Mouse (Mus musculus) liver, embryonic 14.5 days (tissue): ENCODE measurements around the gene Hrc. TPM values are rescaled to one million over a fixed set of nuclear protein-coding genes. Genes with fewer than 3 reads are reported as not detected.
A peak's percentile ranks its signal among the peaks of the same experiment; 100 is the strongest.

Experiments
- ATAC-seq: fragments of 200-750 bp; cut with Nextera tagmentation; 2 replicates; pipeline ENCODE4 v1.8.0; 2017; ENCODE audit warnings: moderate number of reproducible peaks, mild to moderate bottlenecking, moderate library complexity; ENCODE audit not compliant: insufficient read depth
- DNase-seq, 3 experiments: peaks; one replicate each; pipeline ENCODE4 v3.0.0-alpha.2; 2012 to 2013; ENCODE audit warnings: low read depth in 3 of 3, low spot score in 3 of 3
- H3K27ac ChIP-seq: fragments of 300-500 bp; sonication (generic); 2 replicates; pipeline ENCODE4 v1.5.1; 2014; ENCODE audit warnings: moderate library complexity, mild to moderate bottlenecking, control low read depth, inconsistent platforms
- H3K27me3 ChIP-seq: fragments of 300-500 bp; sonication (generic); 2 replicates; pipeline ENCODE4 v1.6.1; 2014; ENCODE audit warnings: mild to moderate bottlenecking, low read length, moderate library complexity; ENCODE audit not compliant: control insufficient read depth, insufficient read depth
- H3K36me3 ChIP-seq: fragments of 300-500 bp; sonication (generic); replicated peaks from 2 replicates; pipeline ENCODE4 v1.6.1; 2014; ENCODE audit warnings: low read depth; ENCODE audit not compliant: control insufficient read depth, insufficient read depth
- H3K4me1 ChIP-seq, 2 experiments: fragments of 200-500 bp in 1 of 2; fragments of 300-500 bp in 1 of 2; sonication (generic) in 1 of 2; replicated peaks; 2 replicates each; pipeline ENCODE4 v1.6.1; 2012 to 2014; ENCODE audit warnings: antibody characterized with exemption in 1 of 2, inconsistent platforms in 1 of 2, low read length in 1 of 2; ENCODE audit not compliant: control insufficient read depth in 2 of 2, insufficient read depth in 2 of 2
- H3K4me2 ChIP-seq: fragments of 300-500 bp; sonication (generic); 2 replicates; pipeline ENCODE4 v1.6.1; 2014; ENCODE audit warnings: low read depth, mild to moderate bottlenecking, control low read depth, moderate library complexity
- H3K4me3 ChIP-seq, 2 experiments: fragments of 200-500 bp in 1 of 2; fragments of 300-500 bp in 1 of 2; sonication (generic) in 1 of 2; 2 replicates each; pipeline ENCODE4 v1.5.1; 2012 to 2014; ENCODE audit warnings: low read depth in 2 of 2, low read length in 2 of 2, mild to moderate bottlenecking in 2 of 2, control low read depth in 1 of 2, inconsistent platforms in 1 of 2, moderate library complexity in 1 of 2; ENCODE audit not compliant: insufficient read depth in 1 of 2
- H3K9ac ChIP-seq: fragments of 300-500 bp; sonication (generic); replicated peaks from 2 replicates; pipeline ENCODE4 v1.6.1; 2014; ENCODE audit warnings: mild to moderate bottlenecking, control low read depth, moderate library complexity
- H3K9me3 ChIP-seq: fragments of 300-500 bp; sonication (generic); 2 replicates; pipeline ENCODE4 v1.6.1; 2016; ENCODE audit warnings: low read length, mixed read lengths; ENCODE audit not compliant: control insufficient read depth
- CTCF ChIP-seq: IDR thresholded peaks from 2 replicates; pipeline ENCODE4 v1.5.1; 2016; ENCODE audit warnings: antibody characterized with exemption, low read depth, control low read depth
- EP300 ChIP-seq: IDR thresholded peaks from 2 replicates; pipeline ENCODE4 v1.6.1; 2016; ENCODE audit warnings: antibody characterized with exemption, low read depth
- WGBS: fragments of 180-500 bp; shearing (Covaris S2); extraction: QIAGEN DNeasy Blood & Tissue Kit; methylation state at CpG from one replicate; pipeline ENCODE4 v1.1.7; 2014; ENCODE audit not compliant: insufficient replicate concordance; 5-methylcytosine and 5-hydroxymethylcytosine counted together
- polyA plus RNA-seq, 2 experiments: library from polyadenylated mRNA; depleted of rRNA in 1 of 2; stranded (reverse) in 1 of 2; unstranded in 1 of 2; fragments of >200 nt; fragmentation: Nextera tagmentation in 1 of 2; extraction: Ambion mirVana in 1 of 2; gene quantifications; 2 replicates each; pipeline versions ENCODE4 v1.2.1 to v1.2.3; 2012 to 2014

Hrc gene
- polyA plus RNA-seq, 2 experiments = 0.07 TPM; not detected in 1

GRCm38 (mm10) chr7:45370475-45371311 lies 35.6 kb downstream of the Hrc start, which contains the start of gene Lin7b:
Gene Lin7b, minus strand, starts transcription at chr7:45370583.
- Histone ChIP-seq H3K27me3 (peaks cover 33% of the 10 kb centered on the region), H3K4me1 (peaks cover 5 to 10% of the 10 kb centered on the region in 2 experiments; a peak in 3 of 4 replicates), H3K4me3 (peak within 1 kb of the TSS; percentile 7 to 53), H3K27ac (no peak within 1 kb of the TSS), H3K9me3 (no peaks in the 10 kb centered on the region), H3K36me3 (peaks cover 18% of the 10 kb centered on the region), H3K4me2 (peak within 1 kb of the TSS; percentile 79), H3K9ac (no peak within 1 kb of the TSS)
- DNase-seq = peak; percentile 71 to 81 (median 76)
- ATAC-seq = peak; percentile 72
- WGBS = 8% methylated on average over 28 of the region's 28 CpGs
- TF ChIP-seq EP300 = no peak
- TF ChIP-seq CTCF = peak; percentile 49; the same call in 1 of the 2 replicates

DNA sequence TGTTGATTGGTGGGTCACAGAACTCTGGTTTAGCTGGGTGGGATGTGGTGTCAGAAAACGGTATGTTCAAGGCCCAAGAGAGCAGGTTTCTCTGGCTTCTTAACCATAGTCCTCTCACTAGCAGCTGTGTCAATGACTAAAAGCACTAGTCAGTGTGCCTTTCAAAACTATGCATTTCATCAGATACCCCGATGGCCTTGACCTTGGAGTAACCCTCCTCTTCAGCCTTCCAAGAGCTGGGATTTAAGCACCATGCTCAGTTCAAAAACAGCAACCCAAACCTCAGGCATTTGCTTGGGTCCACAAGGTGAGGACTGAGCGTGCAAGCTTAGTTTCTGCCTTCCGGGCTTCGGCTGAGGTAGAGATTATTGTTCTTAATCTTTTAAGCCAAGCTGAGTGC lies 37.3 kb downstream of the Hrc start:
- Histone ChIP-seq H3K36me3 (peaks cover 35% of the 10 kb centered on the region), H3K4me3 (no peak overlapping the region), H3K4me2 (no peak overlapping the region), H3K27ac (no peak overlapping the region), H3K9ac (no peak overlapping the region), H3K4me1 (peaks cover 5 to 6% of the 10 kb centered on the region in 2 experiments; a peak in 3 of 4 replicates), H3K27me3 (peaks cover 22% of the 10 kb centered on the region), H3K9me3 (no peaks in the 10 kb centered on the region)
- DNase-seq = no peak
- ATAC-seq = no peak
- 75% methylated on average over 5 of the region's 5 CpGs for WGBS
- TF ChIP-seq EP300 (no peak), CTCF (no peak)

DNA sequence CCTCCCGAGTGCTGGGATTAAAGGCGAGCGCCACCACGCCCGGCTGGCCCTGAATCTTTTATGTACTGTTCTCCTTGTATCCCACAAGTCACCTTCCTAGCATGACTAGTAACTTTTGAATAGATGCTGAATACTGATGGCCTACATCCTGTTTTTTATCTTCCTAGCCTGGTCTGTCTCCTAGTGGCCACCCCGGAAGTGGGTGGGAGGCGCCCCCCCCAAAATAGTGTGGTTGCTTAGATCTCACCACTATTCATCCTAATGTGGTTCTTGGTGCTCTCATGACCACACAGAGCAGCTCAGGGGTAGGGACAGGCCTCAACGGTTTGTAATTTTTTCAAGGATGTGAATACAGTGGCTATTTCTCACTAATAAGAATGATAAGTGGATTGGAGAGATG lies 39.5 kb downstream of the Hrc start:
- Histone ChIP-seq H3K9ac (no peak overlapping the region), H3K4me3 (no peak overlapping the region), H3K4me2 (no peak overlapping the region), H3K36me3 (peaks cover 58% of the 10 kb centered on the region), H3K27ac (no peak overlapping the region), H3K27me3 (peaks cover 8% of the 10 kb centered on the region), H3K4me1 (peaks cover 2 to 5% of the 10 kb centered on the region in 2 experiments; a peak in 2 of 4 replicates), H3K9me3 (no peaks in the 10 kb centered on the region)
- ATAC-seq = no peak
- no peak for DNase-seq
- TF ChIP-seq EP300 (no peak), CTCF (no peak)
- 79% methylated on average over 8 of the region's 8 CpGs for WGBS

DNA sequence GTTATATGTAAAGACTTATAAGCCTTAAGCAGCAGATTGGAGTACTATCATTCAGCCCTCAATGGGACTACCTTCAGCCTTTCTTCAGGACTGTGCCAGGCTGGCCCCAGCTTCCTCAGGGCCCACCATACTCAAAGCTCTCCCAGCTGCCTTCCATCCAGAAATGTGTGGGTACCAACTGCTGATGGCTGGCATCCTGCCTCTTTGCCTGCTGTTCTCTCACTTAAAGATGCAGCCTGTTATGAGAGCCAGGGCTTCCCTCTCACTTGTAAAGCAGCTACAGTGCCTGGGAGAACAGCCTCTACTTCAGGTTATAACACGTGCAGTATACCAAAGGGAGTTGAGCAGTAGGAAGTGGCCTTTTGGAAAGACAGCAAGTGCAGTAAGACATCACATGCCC lies 41.0 kb downstream of the Hrc start:
- Histone ChIP-seq H3K36me3 (peaks cover 72% of the 10 kb centered on the region), H3K9me3 (no peaks in the 10 kb centered on the region), H3K27me3 (no peaks in the 10 kb centered on the region), H3K9ac (no peak overlapping the region), H3K4me1 (no peaks in the 10 kb centered on the region), H3K4me2 (no peak overlapping the region), H3K27ac (no peak overlapping the region), H3K4me3 (no peak overlapping the region)
- TF ChIP-seq CTCF = no peak
- no peak for TF ChIP-seq EP300
- no peak for ATAC-seq
- 67% methylated on average over 1 of the region's 1 CpGs for WGBS
- DNase-seq = no peak

GRCm38 (mm10) chr7:45386077-45386476 lies 51.0 kb downstream of the Hrc start:
- Histone ChIP-seq H3K4me2 (no peak overlapping the region), H3K27me3 (no peaks in the 10 kb centered on the region), H3K4me3 (no peak overlapping the region), H3K27ac (no peak overlapping the region), H3K9ac (no peak overlapping the region), H3K4me1 (no peaks in the 10 kb centered on the region), H3K9me3 (no peaks in the 10 kb centered on the region), H3K36me3 (peaks cover 95% of the 10 kb centered on the region)
- ATAC-seq (no peak), DNase-seq (no peak)
- 89% methylated on average over 3 of the region's 3 CpGs for WGBS
- TF ChIP-seq CTCF (peak; percentile 39), EP300 (no peak)

Other genes with a start within 250 kb of the Hrc start
Only the 30 nearest of the 36 such genes appear.
- 0.03 TPM in 1 of 2 replicates, not detected in the other for gene Gm45713, start 199.1 kb upstream of the Hrc start, polyA plus RNA-seq (2012; rRNA removed)
- gene Gm45713, start 199.1 kb upstream of the Hrc start, polyA plus RNA-seq (2014; fragmentation: Nextera tagmentation; extraction: Ambion mirVana) = 0.15 and 0.63 TPM in 2 replicates
- 12.1 and 13.4 TPM in 2 replicates for gene Flt3l, start 198.9 kb upstream of the Hrc start, polyA plus RNA-seq (2012; rRNA removed)
- gene Flt3l, start 198.9 kb upstream of the Hrc start, polyA plus RNA-seq (2014; fragmentation: Nextera tagmentation; extraction: Ambion mirVana) = 3.9 and 5.5 TPM in 2 replicates
- gene Pih1d1, start 181.0 kb upstream of the Hrc start, polyA plus RNA-seq (2012; rRNA removed) = 38.3 and 43.3 TPM in 2 replicates
- 44.3 and 45.8 TPM in 2 replicates for gene Pih1d1, start 181.0 kb upstream of the Hrc start, polyA plus RNA-seq (2014; fragmentation: Nextera tagmentation; extraction: Ambion mirVana)
- gene Aldh16a1, start 180.7 kb upstream of the Hrc start, polyA plus RNA-seq (2012; rRNA removed) = 17.9 and 19.8 TPM in 2 replicates
- 20.9 and 23.1 TPM in 2 replicates for gene Aldh16a1, start 180.7 kb upstream of the Hrc start, polyA plus RNA-seq (2014; fragmentation: Nextera tagmentation; extraction: Ambion mirVana)
- 0.01 TPM in 2 replicates for gene Slc17a7, start 171.3 kb upstream of the Hrc start, polyA plus RNA-seq (2012; rRNA removed)
- gene Slc17a7, start 171.3 kb upstream of the Hrc start, polyA plus RNA-seq (2014; fragmentation: Nextera tagmentation; extraction: Ambion mirVana) = not detected in 2 replicates
- 0.02 TPM in 1 of 2 replicates, not detected in the other for gene Gfy, start 155.7 kb upstream of the Hrc start, polyA plus RNA-seq (2012; rRNA removed)
- gene Gfy, start 155.7 kb upstream of the Hrc start, polyA plus RNA-seq (2014; fragmentation: Nextera tagmentation; extraction: Ambion mirVana) = not detected in 2 replicates
- not detected in 2 replicates for gene Pth2, start 154.3 kb upstream of the Hrc start, polyA plus RNA-seq (2012; rRNA removed)
- not detected in 2 replicates for gene Pth2, start 154.3 kb upstream of the Hrc start, polyA plus RNA-seq (2014; fragmentation: Nextera tagmentation; extraction: Ambion mirVana)
- 0.02 and 0.08 TPM in 2 replicates for gene Ccdc155, start 130.4 kb upstream of the Hrc start, polyA plus RNA-seq (2012; rRNA removed)
- not detected in 2 replicates for gene Ccdc155, start 130.4 kb upstream of the Hrc start, polyA plus RNA-seq (2014; fragmentation: Nextera tagmentation; extraction: Ambion mirVana)
- 1.1 and 1.5 TPM in 2 replicates for gene Dkkl1, start 123.1 kb upstream of the Hrc start, polyA plus RNA-seq (2012; rRNA removed)
- 2.1 and 2.6 TPM in 2 replicates for gene Dkkl1, start 123.1 kb upstream of the Hrc start, polyA plus RNA-seq (2014; fragmentation: Nextera tagmentation; extraction: Ambion mirVana)
- gene Tead2, start 119.5 kb upstream of the Hrc start, polyA plus RNA-seq (2012; rRNA removed) = 7.9 and 10.0 TPM in 2 replicates
- gene Tead2, start 119.5 kb upstream of the Hrc start, polyA plus RNA-seq (2014; fragmentation: Nextera tagmentation; extraction: Ambion mirVana) = 4.1 and 4.5 TPM in 2 replicates
- 10.5 and 12.8 TPM in 2 replicates for gene Cd37, start 96.2 kb upstream of the Hrc start, polyA plus RNA-seq (2012; rRNA removed)
- 9.0 and 9.1 TPM in 2 replicates for gene Cd37, start 96.2 kb upstream of the Hrc start, polyA plus RNA-seq (2014; fragmentation: Nextera tagmentation; extraction: Ambion mirVana)
- 0.03 TPM in 1 of 2 replicates, not detected in the other for gene Slc6a16, start 94.2 kb upstream of the Hrc start, polyA plus RNA-seq (2012; rRNA removed)
- gene Slc6a16, start 94.2 kb upstream of the Hrc start, polyA plus RNA-seq (2014; fragmentation: Nextera tagmentation; extraction: Ambion mirVana) = not detected in 2 replicates
- not detected in 2 replicates for gene Slc6a21, start 57.8 kb upstream of the Hrc start, polyA plus RNA-seq (2012; rRNA removed)
- not detected in 2 replicates for gene Slc6a21, start 57.8 kb upstream of the Hrc start, polyA plus RNA-seq (2014; fragmentation: Nextera tagmentation; extraction: Ambion mirVana)
- 0.70 and 0.87 TPM in 2 replicates for gene Trpm4, start 1.5 kb upstream of the Hrc start, polyA plus RNA-seq (2012; rRNA removed)
- gene Trpm4, start 1.5 kb upstream of the Hrc start, polyA plus RNA-seq (2014; fragmentation: Nextera tagmentation; extraction: Ambion mirVana) = 0.43 and 0.60 TPM in 2 replicates
- gene Ppfia3, start 31.7 kb downstream of the Hrc start, polyA plus RNA-seq (2012; rRNA removed) = 0.21 and 0.22 TPM in 2 replicates
- gene Ppfia3, start 31.7 kb downstream of the Hrc start, polyA plus RNA-seq (2014; fragmentation: Nextera tagmentation; extraction: Ambion mirVana) = 0.25 TPM in 1 of 2 replicates, not detected in the other
- 0.10 and 0.23 TPM in 2 replicates for gene Lin7b, start 35.3 kb downstream of the Hrc start, polyA plus RNA-seq (2012; rRNA removed)
- 0.20 TPM in 1 of 2 replicates, not detected in the other for gene Lin7b, start 35.3 kb downstream of the Hrc start, polyA plus RNA-seq (2014; fragmentation: Nextera tagmentation; extraction: Ambion mirVana)
- gene Snrnp70, start 60.5 kb downstream of the Hrc start, polyA plus RNA-seq (2012; rRNA removed) = 132 and 203 TPM in 2 replicates
- gene Snrnp70, start 60.5 kb downstream of the Hrc start, polyA plus RNA-seq (2014; fragmentation: Nextera tagmentation; extraction: Ambion mirVana) = 28.0 and 28.8 TPM in 2 replicates
- not detected in 2 replicates for gene Kcna7, start 70.4 kb downstream of the Hrc start, polyA plus RNA-seq (2012; rRNA removed)
- not detected in 2 replicates for gene Kcna7, start 70.4 kb downstream of the Hrc start, polyA plus RNA-seq (2014; fragmentation: Nextera tagmentation; extraction: Ambion mirVana)
- 0.04 and 0.20 TPM in 2 replicates for gene Ntf5, start 78.4 kb downstream of the Hrc start, polyA plus RNA-seq (2012; rRNA removed)
- 0.18 and 0.19 TPM in 2 replicates for gene Ntf5, start 78.4 kb downstream of the Hrc start, polyA plus RNA-seq (2014; fragmentation: Nextera tagmentation; extraction: Ambion mirVana)
- gene Lhb, start 85.5 kb downstream of the Hrc start, polyA plus RNA-seq (2012; rRNA removed) = not detected in 2 replicates
- gene Lhb, start 85.5 kb downstream of the Hrc start, polyA plus RNA-seq (2014; fragmentation: Nextera tagmentation; extraction: Ambion mirVana) = not detected in 2 replicates
- 3.2 and 3.6 TPM in 2 replicates for gene Gys1, start 99.6 kb downstream of the Hrc start, polyA plus RNA-seq (2012; rRNA removed)
- 2.8 and 3.1 TPM in 2 replicates for gene Gys1, start 99.6 kb downstream of the Hrc start, polyA plus RNA-seq (2014; fragmentation: Nextera tagmentation; extraction: Ambion mirVana)
- 65.7 and 69.5 TPM in 2 replicates for gene Ruvbl2, start 102.8 kb downstream of the Hrc start, polyA plus RNA-seq (2012; rRNA removed)
- gene Ruvbl2, start 102.8 kb downstream of the Hrc start, polyA plus RNA-seq (2014; fragmentation: Nextera tagmentation; extraction: Ambion mirVana) = 67.5 and 82.7 TPM in 2 replicates
- gene Ftl1, start 124.6 kb downstream of the Hrc start, polyA plus RNA-seq (2012; rRNA removed) = 1,846 and 1,956 TPM in 2 replicates
- gene Ftl1, start 124.6 kb downstream of the Hrc start, polyA plus RNA-seq (2014; fragmentation: Nextera tagmentation; extraction: Ambion mirVana) = 4,811 and 5,161 TPM in 2 replicates
- gene Bax, start 131.6 kb downstream of the Hrc start, polyA plus RNA-seq (2012; rRNA removed) = 57.9 and 68.5 TPM in 2 replicates
- gene Bax, start 131.6 kb downstream of the Hrc start, polyA plus RNA-seq (2014; fragmentation: Nextera tagmentation; extraction: Ambion mirVana) = 49.7 and 62.4 TPM in 2 replicates
- 0.06 and 0.13 TPM in 2 replicates for gene Tulp2, start 146.6 kb downstream of the Hrc start, polyA plus RNA-seq (2012; rRNA removed)
- gene Tulp2, start 146.6 kb downstream of the Hrc start, polyA plus RNA-seq (2014; fragmentation: Nextera tagmentation; extraction: Ambion mirVana) = 0.47 and 0.57 TPM in 2 replicates
- not detected in 2 replicates for gene Gm45808, start 151.5 kb downstream of the Hrc start, polyA plus RNA-seq (2012; rRNA removed)
- 0.20 TPM in 1 of 2 replicates, not detected in the other for gene Gm45808, start 151.5 kb downstream of the Hrc start, polyA plus RNA-seq (2014; fragmentation: Nextera tagmentation; extraction: Ambion mirVana)
- 1.5 and 2.2 TPM in 2 replicates for gene Dhdh, start 153.5 kb downstream of the Hrc start, polyA plus RNA-seq (2012; rRNA removed)
- gene Dhdh, start 153.5 kb downstream of the Hrc start, polyA plus RNA-seq (2014; fragmentation: Nextera tagmentation; extraction: Ambion mirVana) = 1.6 and 1.8 TPM in 2 replicates
- 48.2 and 58.8 TPM in 2 replicates for gene Nucb1, start 175.1 kb downstream of the Hrc start, polyA plus RNA-seq (2012; rRNA removed)
- gene Nucb1, start 175.1 kb downstream of the Hrc start, polyA plus RNA-seq (2014; fragmentation: Nextera tagmentation; extraction: Ambion mirVana) = 81.7 and 97.2 TPM in 2 replicates
- gene Ppp1r15a, start 191.0 kb downstream of the Hrc start, polyA plus RNA-seq (2012; rRNA removed) = 79.3 and 140 TPM in 2 replicates
- gene Ppp1r15a, start 191.0 kb downstream of the Hrc start, polyA plus RNA-seq (2014; fragmentation: Nextera tagmentation; extraction: Ambion mirVana) = 165 and 183 TPM in 2 replicates
- 0.52 and 0.90 TPM in 2 replicates for gene Plekha4, start 191.0 kb downstream of the Hrc start, polyA plus RNA-seq (2012; rRNA removed)
- gene Plekha4, start 191.0 kb downstream of the Hrc start, polyA plus RNA-seq (2014; fragmentation: Nextera tagmentation; extraction: Ambion mirVana) = 0.40 and 0.41 TPM in 2 replicates